Mouse (Mus musculus): Measurements from ENCODE around the gene H2afy2. TPM values are rescaled to one million over a fixed set of nuclear protein-coding genes. Genes with fewer than 3 reads are reported as not detected.

The H2afy2 gene
- total RNA-seq, 4 experiments from 2014 or later: 18.9 to 24.8 (median 19.9) TPM

DNA sequence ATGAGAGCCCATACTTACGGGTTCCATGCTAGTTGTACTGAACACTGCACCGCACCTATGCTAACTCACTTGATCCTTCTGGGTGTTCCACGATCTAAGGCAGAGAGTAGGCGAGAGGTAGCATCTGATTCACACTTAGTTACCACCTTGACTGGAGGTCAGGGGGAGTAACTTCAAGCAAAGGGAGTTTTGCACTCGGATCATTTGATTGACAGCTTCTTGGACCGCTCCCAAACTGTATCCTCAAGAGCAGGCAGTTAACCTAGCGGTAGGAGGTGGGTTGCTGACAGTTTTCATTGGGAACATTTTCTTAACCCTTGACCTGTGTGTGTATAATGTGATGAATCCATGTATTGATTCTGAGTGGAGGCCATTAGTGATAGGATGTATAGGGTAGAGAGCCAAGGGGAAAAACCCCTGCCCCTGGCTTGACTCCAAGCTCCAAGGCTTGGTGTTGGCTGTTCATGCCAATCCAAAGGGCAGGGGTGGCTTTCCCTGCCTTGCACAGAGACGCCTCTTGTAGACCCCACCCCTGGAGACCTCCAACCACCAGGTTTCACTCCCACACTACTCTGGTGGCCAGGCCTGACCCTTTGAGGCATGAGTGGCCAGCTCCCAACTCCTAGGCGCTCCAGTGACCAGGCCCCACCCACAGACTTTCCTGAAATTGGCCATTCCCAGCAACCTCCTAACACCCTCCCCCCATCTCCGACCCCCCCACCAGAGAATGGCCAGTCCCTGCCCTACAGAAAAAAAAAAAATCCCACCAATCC, 3.8 kb upstream of the H2afy2 start:
- no peak for DNase-seq (ENCODE audit: low spot score in 2 of 2)

DNA sequence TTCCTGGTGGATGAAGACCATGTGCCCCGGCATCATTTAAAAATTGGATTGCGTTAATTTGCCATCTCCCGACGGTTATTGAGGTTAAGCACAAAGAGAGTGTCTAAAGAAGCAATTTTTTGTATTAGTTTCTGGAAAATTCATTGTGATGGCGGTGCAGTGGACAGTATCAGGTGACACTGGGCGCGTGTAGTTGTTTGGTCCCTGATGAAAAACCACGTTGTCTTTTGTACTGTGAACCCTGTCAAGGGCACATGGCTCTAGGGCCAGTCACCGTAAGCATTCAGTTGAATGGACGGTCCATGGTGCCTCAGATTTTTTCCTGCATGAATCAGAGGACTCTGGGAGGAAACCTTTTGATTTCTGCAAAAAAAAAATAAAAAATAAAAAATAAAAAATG, 467 bp upstream of the H2afy2 start:
- DNase-seq (ENCODE audit: low spot score in 2 of 2): no peak

DNA sequence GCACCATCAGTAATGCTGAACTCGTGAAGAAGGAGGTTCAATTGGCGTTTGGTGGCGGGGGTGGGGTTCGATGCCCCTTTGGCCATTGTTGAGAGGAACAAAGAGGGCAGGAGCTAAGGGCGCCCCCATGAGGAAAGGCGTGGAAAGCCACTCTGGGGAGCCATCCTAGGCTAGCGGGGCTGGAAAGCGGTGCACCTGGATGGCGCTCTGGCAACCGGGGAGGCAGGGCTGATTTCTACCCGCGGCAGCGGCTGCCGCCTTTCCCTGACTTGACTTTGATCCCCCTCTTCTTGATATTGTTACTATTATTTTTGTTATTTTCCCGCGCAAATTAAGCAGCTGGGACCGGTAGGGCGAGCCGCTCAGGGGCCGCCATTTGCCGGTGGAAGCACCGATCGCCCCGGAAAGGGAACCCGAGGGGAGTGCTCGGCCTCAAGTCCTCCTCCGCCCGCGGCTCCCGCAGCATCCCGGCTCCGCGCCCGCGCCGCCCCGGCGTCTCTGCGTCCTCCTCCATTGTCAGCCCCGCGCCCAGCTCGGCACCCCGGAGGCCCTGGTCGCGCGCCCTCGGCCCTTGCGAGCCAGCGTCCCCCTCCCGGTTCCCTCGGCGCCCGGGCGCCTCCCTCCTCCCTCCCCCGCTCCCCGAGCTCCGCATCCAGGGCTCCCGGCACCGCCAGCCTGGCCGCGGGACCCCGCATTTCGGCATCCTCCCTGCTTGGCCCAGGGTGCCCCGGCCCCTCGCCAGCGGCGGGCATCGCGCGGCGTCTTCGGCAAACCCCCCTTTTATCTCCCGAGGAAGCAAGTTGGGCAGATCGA, 942 bp downstream of the H2afy2 start:
- DNase-seq (ENCODE audit: low spot score in 2 of 2): peak; percentile 59 to 64

DNA sequence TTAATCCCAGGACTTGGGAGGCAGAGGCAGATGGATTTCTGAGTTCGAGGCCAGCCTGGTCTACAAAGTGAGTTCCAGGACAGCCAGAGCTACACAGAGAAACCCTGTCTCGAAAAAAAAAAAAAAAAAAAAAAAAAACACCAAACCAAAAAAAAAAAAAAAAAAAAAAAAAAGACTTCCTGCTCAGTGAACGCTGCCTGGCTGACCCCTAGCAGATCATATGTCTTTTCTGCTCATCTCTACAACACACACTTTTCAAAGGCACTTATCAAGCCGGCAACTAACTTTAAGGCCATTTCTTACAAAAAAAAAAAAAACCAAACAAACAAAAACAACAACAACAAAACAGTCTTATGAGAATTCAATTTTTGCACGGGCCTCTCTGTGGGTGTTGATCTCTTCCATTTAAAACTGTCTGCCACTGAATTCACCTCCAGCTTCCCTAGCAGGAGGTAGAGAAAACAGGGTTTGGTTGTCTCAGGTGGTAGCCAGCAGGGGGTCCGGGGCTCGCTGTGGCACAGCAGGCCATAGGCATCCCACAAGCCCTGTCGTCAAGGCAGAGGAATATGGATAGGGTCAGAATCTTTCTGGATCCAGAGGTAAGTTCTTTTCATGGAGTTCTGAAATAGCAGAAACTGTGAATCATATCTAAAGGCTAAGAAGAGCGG, 2.4 kb downstream of the H2afy2 start:
- no peak for DNase-seq (ENCODE audit: low spot score in 2 of 2)

DNA sequence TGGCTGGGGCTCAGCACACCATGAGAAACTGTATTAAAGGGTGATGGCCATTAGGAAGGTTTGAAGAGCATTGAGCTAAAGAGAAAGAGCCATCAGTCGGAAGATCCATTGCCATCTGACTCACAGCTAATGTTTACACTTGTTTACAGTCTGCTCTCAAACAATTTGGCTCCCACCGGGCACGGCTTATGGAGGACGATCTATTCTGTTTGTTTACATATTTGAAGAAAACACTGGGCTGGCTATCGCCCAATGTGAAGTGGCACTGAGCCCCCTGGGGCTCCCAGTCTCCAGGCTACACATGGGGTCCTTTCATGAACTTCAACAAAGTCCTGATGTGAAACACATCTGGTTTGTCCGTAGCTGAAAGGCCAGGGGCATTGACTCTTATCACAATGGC, 17.1 kb downstream of the H2afy2 start:
- no peak for DNase-seq (ENCODE audit: low spot score in 2 of 2)

DNA sequence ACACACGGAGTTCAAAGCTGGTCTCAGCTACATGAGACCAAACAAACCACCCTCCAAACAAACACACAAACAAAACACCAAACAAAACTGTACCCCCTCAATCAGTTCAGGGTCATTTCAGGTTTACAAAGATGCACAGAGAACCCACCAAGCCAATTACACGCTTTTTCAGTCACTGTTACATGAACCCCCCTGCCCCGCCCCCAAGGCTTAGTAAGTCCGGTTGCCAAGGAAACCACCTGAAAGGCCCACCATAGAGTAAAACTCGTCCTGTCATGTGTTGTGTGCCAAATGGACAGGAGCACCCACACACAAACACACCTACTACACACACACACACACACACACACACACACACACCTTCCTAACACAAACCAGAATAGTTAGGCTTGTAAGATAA, 18.4 kb downstream of the H2afy2 start:
- DNase-seq (ENCODE audit: low spot score in 2 of 2): no peak

DNA sequence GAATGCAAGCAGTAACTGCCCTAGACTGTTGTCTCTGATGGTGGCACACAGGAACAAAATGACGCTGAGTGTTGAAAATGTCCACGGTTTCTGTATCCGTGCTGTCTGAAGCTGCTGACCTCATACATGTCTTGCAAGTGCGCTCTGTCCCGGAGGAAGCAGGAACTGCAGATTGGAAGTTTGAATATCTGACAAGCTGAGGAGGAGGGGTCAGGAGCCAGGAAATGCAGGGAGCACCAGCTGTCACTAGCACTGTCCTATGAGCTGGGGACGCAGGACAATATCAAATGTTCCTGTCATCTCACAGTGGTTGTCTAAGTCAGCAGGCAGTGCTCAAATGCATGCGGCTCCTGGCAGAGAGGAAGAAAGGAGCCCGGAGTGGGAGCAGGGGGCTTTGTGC, 19.3 kb downstream of the H2afy2 start:
- DNase-seq (ENCODE audit: low spot score in 2 of 2): no peak

DNA sequence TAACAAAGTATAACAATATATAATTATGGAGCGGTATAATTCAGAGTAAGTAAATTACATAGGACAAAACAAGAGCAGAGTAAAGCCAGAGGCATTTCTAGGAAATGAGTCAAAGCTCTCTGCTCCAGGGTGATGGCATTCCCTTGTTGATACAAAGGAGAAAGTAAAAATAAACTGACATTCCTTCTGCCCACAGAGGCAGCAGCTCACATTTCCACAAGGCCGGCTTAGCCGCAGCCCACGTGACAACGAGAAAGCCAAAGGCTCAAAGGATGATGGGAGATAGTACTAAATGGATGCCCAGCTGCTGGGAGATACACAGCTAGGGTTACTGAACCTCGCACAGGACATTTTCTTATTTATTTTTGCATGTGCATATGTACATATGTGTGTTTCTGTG, 24.1 kb downstream of the H2afy2 start:
- no peak for DNase-seq (ENCODE audit: low spot score in 2 of 2)

DNA sequence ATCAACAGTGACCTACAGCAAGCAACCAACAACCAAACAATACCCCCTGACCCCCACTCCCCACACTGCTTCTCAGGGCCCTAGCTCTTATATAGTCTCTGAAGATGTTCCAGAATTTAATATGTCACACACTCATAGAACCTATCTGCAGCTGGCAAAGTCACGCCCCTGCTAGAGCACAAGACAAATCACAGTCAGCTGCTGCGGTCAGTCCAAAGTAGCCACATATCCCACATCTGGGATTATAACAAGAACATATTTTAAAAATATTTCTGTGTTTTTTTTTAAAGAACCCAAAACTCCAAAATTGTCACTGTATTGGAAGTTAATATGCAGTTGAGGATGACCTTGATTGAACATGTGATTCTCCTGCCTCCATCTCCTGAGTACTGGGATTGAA, 25.0 kb downstream of the H2afy2 start:
- no peak for DNase-seq (ENCODE audit: low spot score in 2 of 2)

DNA sequence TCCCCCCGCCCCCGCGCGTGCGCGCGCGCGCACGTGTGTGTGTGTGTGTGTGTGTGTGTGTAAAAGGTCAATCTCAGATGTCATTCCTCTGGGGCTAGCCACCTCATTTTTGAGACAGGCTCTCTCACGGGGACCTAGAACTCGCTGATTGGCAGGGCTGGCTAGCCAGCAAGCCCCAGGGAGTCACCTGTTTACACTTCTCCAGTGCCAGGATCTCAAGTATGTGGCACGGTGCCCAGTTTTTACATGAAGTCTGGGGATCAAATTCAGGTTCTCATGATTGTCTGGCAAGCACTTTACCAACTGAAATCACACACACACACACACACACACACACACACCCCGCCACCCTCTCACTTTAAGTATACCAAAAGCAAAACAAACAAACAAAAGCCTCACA, 26.9 kb downstream of the H2afy2 start:
- no peak for DNase-seq (ENCODE audit: low spot score in 2 of 2)

DNA sequence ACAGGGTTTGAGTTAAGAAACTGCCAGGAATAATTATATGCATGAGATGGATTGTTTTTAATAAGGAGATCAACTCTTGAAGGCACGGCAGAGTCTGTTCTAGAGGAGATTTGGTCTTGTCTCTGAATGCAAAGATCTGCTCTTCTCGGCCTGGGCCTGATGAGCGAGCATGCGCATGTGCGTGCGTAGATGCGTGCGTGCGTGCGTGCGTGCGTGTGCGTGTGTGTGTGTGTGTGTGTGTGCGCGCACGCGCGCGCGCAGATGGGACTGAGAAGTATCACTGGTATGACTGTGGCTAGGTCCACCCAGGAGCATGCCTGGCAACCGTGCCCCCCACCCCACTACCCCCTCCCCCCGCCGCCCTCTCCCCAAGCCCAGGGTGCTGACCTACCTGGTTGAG, 30.9 kb downstream of the H2afy2 start:
- DNase-seq (ENCODE audit: low spot score in 2 of 2): no peak

DNA sequence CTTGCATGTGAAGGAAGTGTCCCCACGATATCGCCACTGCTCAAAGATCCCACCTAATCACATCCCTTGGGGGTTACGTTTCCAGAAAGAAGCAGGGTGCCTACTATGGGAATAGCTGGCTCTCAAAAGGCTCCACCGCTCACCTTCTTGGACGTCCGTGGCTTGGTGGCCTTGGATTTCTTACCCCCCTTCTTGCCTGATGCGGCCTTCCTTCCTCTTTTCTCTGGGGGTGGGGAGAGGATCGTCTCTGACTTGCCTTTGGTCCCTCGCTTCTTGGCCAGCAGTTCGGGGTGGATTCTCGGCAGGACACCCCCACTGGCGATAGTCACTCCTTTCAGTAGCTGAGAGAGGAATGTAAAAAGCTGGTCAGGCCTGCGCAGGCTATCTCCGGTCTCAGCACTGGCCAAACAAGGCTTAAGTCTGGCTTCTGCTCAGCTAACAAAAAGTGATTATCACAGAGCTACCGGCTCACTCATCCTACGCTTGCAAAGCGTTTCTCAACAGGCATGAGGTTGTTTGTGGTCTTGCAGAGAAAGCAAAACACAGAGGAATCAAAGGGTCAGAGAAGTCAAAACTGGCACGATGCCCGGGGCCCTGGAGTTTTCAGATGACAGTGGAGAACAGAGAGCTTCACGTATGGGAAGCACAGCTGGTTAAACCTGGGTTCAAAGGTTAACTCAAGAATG, 32.3 kb downstream of the H2afy2 start:
- no peak for DNase-seq (ENCODE audit: low spot score in 2 of 2)

DNA sequence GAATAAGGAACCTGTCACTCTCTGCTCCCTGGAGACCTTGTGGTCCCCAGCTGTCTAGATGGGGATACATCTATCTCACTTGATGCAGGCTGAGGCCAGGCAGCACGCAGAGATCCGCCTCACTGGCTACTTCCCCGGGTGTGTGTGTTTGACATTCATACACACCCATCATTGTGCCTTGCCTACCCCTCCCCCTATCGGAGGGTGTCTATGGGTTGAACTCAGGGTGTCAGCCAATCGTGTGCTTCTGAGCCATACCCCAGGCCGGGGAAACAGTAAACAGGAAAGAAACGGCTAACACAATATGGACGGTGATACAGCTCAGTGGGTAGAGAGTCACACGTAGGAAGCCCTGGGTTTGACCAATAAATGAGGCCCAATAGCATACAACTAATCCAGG, 33.9 kb downstream of the H2afy2 start:
- no peak for DNase-seq (ENCODE audit: low spot score in 2 of 2)

DNA sequence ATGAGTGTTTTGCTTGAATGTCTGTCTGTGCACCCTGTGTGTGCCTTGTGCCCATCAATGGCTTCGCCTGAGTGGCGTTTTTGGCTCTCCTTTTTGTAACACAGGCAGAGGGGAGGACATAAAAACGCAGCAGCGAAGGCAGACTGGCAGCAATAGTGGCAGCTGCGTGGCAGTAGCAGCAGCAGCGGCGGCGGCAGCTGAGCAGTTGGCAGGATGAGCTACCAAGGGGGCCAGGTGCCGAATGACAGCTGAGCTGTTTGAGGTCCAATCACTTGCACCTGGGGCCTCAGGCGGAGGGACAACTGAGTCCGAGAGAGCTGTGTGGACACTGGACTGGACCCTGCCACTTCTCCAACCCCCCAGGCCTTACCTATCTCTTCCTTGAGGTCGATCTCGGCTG, 36.6 kb downstream of the H2afy2 start:
- DNase-seq (ENCODE audit: low spot score in 2 of 2): no peak

DNA sequence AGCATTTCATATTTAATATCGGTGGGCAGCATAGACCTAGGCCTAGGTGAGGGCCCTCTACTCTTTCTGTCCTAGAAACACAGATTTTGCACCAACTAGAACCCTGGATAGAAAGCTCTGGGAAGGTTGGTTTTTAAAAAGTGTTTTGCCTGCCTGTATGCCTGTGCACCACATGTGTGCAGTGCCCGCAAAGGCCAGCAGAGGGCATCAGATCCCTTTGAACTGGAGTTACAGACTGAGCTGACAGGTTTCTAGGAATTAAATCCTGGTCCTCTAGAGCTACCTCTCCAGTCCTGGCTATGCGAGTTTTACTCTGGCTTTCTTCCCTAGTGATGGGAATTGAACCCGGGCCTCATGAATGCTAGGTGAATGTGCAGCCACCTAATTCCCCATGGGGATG, 38.8 kb downstream of the H2afy2 start:
- DNase-seq (ENCODE audit: low spot score in 2 of 2): no peak

DNA sequence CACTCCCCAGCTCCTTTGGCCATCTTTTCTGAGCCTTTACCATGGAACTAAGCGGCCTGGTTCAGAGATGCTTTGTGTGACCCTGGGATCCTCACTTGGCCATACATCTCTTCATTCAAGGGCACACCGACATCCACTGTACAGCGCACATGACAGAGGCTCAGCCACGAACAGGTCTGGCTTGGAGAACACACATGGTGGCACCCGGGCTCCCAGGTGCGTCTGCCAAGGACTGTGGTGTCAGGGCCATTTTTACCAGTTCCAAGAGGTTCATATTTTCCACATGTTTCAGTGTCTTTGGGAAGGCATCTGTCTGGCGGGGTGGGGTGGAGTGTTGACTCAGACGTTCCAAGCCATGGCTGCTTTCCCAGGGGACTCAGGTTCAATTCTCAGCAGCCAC, 41.6 kb downstream of the H2afy2 start:
- no peak for DNase-seq (ENCODE audit: low spot score in 2 of 2)

DNA sequence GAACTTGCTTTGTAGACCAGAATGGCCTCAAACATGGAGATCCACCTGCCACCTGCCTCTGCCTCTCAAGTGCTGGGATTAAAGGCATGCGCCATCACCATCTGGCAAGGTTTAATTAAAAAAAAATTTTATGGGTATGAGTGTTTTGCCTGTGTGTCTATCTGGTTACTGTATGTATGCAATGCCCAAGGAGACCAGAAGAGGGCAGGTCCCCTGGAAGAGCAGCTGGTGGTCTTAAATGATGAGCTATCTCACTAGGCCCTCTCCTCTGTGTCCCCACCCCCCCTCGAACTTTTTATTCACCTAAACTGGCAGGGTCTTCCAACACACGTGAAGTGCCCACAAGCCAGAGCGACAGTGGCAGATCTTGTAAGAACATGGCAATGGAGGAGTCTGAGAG, 42.1 kb downstream of the H2afy2 start:
- no peak for DNase-seq (ENCODE audit: low spot score in 2 of 2)

DNA sequence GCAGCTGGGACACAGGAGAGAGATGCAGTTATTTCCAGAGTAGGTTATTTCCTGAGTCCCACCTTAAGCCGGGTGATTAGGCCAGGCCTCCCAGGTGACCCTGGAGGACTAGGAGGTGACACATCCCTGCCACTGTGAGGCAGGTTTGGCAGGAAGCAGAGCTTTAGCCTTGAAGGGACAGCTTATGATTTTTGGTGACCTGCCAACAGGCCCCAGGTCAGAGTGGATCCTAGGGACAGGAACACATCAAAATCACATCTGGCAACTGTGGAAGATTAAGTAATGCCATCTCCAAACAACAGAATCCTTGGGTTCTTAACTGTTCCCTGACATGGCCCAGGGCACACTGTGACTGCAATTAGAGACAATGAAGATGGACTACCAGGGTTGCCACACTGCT, 42.6 kb downstream of the H2afy2 start:
- no peak for DNase-seq (ENCODE audit: low spot score in 2 of 2)

DNA sequence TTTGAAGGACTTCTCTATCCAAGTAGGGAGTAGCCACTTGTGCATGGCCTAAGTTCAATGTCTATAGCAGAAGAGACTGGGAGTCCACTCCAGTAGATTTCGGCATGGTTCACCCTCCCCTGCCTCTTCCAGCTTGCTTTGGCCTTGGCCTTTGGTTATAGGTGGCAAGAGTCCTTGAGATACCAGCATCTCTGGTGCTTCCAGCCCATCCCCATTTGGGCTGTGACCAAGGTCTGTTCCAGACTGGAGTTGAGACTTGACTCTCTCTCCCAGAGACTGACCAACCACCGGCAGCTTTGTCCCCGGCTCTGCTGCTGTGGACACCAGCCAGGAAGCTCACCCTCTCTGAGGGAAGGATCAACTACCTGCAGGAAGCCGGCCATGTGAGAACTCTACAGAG, 45.8 kb downstream of the H2afy2 start:
- DNase-seq (ENCODE audit: low spot score in 2 of 2): no peak

DNA sequence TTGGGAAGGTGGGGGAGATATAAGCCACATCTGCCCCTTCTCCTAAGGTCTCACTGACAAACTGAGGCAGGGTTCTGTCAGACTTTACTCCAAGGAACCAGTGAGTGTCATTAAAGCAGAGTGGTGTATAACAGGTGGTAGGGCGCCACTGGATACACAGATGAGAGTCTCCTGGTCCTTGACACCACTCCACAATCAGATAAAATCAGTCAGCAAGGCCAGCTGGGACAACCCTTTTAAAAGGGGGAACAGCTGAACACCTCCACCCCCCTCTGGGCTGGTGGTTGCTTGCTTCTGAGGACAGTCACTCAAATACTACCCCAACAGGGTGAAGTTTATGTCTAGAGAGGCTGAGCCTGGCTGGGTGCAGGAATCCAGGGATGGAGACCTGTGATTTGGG, 46.4 kb downstream of the H2afy2 start:
- DNase-seq (ENCODE audit: low spot score in 2 of 2): no peak

DNA sequence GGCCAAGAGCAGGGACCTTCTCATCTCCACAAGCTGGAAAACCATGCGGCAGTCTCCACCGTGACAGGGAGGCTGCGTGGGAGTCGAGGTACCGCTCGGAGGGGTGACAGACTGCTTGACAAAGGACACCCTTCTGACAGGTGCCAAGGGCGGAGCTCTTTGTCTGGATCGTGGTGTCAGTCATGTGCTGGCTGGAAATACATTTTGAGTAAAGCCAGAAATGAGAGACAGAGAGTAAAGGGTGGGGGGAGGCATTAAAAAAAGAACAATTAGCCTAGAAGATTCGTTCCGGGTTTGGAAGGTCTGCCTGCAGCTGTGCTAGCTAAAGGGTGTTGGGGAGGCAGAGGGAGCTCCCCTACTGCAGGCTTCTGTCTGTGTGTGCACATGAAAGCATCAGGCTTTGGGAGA, 47.3 kb downstream of the H2afy2 start:
- DNase-seq (ENCODE audit: low spot score in 2 of 2): peak; percentile 28 to 33

DNA sequence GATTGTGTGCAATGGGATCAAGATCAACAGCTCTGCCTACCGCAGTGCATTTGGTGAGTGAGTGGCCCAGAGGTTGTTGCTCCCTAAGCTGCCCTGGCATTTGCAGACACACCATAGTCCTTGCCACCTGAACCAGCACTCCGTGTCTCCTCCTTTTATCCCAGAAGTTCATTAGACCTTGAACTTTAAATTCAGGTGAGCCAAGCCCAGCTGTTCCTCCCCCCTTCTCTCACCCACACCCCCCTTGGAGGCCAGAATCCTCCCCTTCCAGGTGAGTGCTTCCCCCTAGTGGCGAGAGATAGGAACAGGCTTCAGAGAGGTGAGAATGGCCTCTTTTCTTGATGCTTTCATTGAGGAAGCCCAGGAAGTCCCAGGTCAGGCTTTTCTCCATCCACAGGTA, 49.6 kb downstream of the H2afy2 start:
- no peak for DNase-seq (ENCODE audit: low spot score in 2 of 2)

Data from left cerebral cortex, adult 8-10 months (tissue).